Mouse (Mus musculus): ENCODE data around the gene Tmem87a. TPM values are rescaled to one million over a fixed set of nuclear protein-coding genes. Genes with fewer than 3 reads are reported as not detected.

The Tmem87a gene
- polyA plus RNA-seq, 1 experiment from 2014 or later = 8.0 TPM

DNA sequence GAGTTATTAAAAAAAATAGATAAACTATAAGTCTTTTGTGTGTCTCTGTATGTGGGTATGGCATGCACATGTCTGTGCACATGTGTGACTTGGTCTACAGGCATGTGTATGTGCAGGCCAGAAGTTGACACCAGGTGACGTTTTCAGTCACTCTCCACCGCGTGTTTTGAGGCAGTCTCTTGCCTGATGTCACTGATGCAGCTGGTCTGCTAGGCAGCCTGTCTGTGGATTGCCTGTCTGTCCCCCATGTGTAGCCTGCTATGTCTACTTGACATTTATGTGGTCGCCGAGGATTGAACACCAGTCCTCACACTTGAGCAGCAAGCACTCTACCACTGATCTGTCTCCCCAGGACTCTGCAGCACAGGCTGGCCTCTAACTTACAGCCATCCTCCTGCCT is 20.5 kb upstream of the Tmem87a start:
- Histone ChIP-seq H3K27me3 (replicated peaks; ENCODE audit: control insufficient read depth, insufficient read depth, low read length) (no peaks in the 10 kb centered on the region), H3K9me3 (ENCODE audit: control insufficient read depth) (no peaks in the 10 kb centered on the region), H3K4me3 (ENCODE audit: low read depth, low read length) (no peak overlapping the region), H3K4me2 (replicated peaks; ENCODE audit: low read depth) (no peak overlapping the region), H3K9ac (ENCODE audit: low read depth, low read length) (no peak overlapping the region), H3K4me1 (replicated peaks; ENCODE audit: control insufficient read depth, insufficient read depth, low read length) (no peaks in the 10 kb centered on the region), H3K27ac (ENCODE audit: low read depth, low read length) (no peak overlapping the region), H3K36me3 (ENCODE audit: control insufficient read depth, insufficient read depth) (peaks cover 14% of the 10 kb centered on the region; the same call in 1 of the 2 replicates)
- no peak for ATAC-seq
- WGBS = 82% methylated on average over 5 of the region's 5 CpGs
- no peak for TF ChIP-seq CTCF (IDR thresholded peaks at IDR 0.05; ENCODE audit: low read depth)

DNA sequence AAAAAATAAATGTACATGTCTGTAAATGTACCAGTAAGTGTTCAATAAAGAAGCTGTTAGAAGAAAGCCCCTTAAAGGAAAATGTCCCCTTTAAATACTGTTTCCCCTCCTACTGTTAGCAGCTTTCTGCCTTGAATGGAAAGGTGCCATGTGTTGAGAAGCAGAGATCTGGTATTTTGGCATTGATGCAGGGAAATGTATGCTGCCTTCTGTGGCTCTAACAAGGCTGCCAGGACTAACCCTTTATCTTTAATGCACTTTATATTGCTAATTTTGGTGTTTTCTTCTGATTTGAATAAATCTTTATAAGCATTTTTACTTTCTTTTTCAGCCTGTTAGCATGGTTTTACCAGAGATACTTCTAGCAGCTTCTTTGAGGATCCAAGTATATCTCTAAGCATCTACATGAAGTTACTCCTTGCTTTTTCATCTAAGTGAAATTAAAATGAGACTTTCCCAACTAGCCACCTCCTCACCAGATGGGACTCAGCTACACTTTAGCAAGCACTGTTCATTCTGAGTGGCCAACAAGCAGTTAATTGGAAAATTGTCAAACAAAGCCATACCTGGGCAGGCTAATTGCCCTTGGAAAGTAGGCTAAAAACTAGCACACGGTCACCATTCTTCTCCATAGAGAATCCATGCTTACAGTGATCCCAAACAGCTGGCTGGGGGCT is 11.0 kb upstream of the Tmem87a start:
- ATAC-seq = no peak
- no peaks in the 10 kb centered on the region for H3K36me3 ChIP-seq (ENCODE audit: control insufficient read depth, insufficient read depth)
- 68% methylated on average over 1 of the region's 1 CpGs for WGBS

DNA sequence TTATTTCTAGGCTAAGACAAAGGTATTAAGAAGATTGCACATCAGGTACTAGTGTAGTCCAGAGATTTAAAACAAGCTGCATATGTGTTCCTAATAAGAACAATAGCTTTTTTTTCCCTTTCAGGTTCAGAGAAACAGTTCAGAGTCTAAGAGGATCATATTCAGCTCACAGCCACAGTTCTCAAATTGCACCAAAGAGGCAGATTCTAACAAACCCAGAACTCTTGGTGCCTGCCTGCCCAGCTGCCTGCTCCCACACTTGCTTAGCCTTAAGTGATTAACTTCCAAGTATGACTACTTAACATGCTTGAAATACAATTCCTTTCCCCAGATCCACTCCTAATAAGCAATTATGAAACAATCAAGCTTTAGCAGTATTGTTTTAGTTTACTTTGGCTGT is 10.2 kb upstream of the Tmem87a start:
- no peak for ATAC-seq

More for the DNA sequence above, 11.0 kb upstream of the Tmem87a start:
- H3K4me1 ChIP-seq (replicated peaks; ENCODE audit: control insufficient read depth, insufficient read depth, low read length) = no peaks in the 10 kb centered on the region
- TF ChIP-seq CTCF (IDR thresholded peaks at IDR 0.05; ENCODE audit: low read depth) = no peak
- H3K27ac ChIP-seq (ENCODE audit: low read depth, low read length) = no peak overlapping the region
- no peak overlapping the region for H3K4me2 ChIP-seq (replicated peaks; ENCODE audit: low read depth)
- no peaks in the 10 kb centered on the region for H3K9me3 ChIP-seq (ENCODE audit: control insufficient read depth)
- no peak overlapping the region for H3K9ac ChIP-seq (ENCODE audit: low read depth, low read length)
- H3K27me3 ChIP-seq (replicated peaks; ENCODE audit: control insufficient read depth, insufficient read depth, low read length) = no peaks in the 10 kb centered on the region
- no peak overlapping the region for H3K4me3 ChIP-seq (ENCODE audit: low read depth, low read length)

DNA sequence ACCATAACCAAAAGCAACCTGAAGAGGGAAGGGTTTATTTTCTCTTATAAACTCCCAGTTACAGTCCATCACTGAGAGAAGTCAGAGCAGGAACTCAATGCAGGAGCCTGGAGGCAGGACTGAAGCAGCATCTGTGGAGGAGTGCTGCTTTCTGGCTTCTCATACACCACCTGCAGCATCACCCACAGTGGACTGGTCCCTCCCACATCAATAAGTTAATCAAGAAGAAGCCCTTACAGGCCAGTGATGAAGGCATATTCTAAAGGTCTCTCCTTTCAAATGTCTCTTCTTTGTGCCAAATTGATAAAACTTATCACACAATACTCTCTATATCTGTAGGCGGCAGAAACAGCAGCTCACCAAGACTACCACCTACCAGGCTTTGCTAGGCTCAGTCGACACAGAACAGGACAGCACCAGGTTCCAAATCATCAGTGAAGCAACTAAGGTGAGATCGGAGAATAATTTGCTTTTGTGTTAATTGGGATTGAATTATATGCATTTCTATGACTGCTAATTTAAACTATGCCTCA is 7.2 kb upstream of the Tmem87a start:
- Histone ChIP-seq H3K4me3 (ENCODE audit: low read depth, low read length) (no peak overlapping the region), H3K9ac (ENCODE audit: low read depth, low read length) (no peak overlapping the region), H3K27me3 (replicated peaks; ENCODE audit: control insufficient read depth, insufficient read depth, low read length) (no peaks in the 10 kb centered on the region), H3K27ac (ENCODE audit: low read depth, low read length) (no peak overlapping the region), H3K4me2 (replicated peaks; ENCODE audit: low read depth) (no peak overlapping the region), H3K4me1 (replicated peaks; ENCODE audit: control insufficient read depth, insufficient read depth, low read length) (no peaks in the 10 kb centered on the region), H3K9me3 (ENCODE audit: control insufficient read depth) (no peaks in the 10 kb centered on the region), H3K36me3 (ENCODE audit: control insufficient read depth, insufficient read depth) (no peaks in the 10 kb centered on the region)
- no peak for ATAC-seq
- WGBS = 89% methylated on average over 3 of the region's 3 CpGs
- no peak for TF ChIP-seq CTCF (IDR thresholded peaks at IDR 0.05; ENCODE audit: low read depth)

More for the DNA sequence above, 10.2 kb upstream of the Tmem87a start:
- no peak overlapping the region for H3K4me3 ChIP-seq (ENCODE audit: low read depth, low read length)
- H3K9me3 ChIP-seq (ENCODE audit: control insufficient read depth) = no peaks in the 10 kb centered on the region
- H3K27ac ChIP-seq (ENCODE audit: low read depth, low read length) = no peak overlapping the region
- no peaks in the 10 kb centered on the region for H3K27me3 ChIP-seq (replicated peaks; ENCODE audit: control insufficient read depth, insufficient read depth, low read length)
- no peak for TF ChIP-seq CTCF (IDR thresholded peaks at IDR 0.05; ENCODE audit: low read depth)
- no peak overlapping the region for H3K4me2 ChIP-seq (replicated peaks; ENCODE audit: low read depth)
- H3K4me1 ChIP-seq (replicated peaks; ENCODE audit: control insufficient read depth, insufficient read depth, low read length) = no peaks in the 10 kb centered on the region
- no peaks in the 10 kb centered on the region for H3K36me3 ChIP-seq (ENCODE audit: control insufficient read depth, insufficient read depth)
- H3K9ac ChIP-seq (ENCODE audit: low read depth, low read length) = no peak overlapping the region

DNA sequence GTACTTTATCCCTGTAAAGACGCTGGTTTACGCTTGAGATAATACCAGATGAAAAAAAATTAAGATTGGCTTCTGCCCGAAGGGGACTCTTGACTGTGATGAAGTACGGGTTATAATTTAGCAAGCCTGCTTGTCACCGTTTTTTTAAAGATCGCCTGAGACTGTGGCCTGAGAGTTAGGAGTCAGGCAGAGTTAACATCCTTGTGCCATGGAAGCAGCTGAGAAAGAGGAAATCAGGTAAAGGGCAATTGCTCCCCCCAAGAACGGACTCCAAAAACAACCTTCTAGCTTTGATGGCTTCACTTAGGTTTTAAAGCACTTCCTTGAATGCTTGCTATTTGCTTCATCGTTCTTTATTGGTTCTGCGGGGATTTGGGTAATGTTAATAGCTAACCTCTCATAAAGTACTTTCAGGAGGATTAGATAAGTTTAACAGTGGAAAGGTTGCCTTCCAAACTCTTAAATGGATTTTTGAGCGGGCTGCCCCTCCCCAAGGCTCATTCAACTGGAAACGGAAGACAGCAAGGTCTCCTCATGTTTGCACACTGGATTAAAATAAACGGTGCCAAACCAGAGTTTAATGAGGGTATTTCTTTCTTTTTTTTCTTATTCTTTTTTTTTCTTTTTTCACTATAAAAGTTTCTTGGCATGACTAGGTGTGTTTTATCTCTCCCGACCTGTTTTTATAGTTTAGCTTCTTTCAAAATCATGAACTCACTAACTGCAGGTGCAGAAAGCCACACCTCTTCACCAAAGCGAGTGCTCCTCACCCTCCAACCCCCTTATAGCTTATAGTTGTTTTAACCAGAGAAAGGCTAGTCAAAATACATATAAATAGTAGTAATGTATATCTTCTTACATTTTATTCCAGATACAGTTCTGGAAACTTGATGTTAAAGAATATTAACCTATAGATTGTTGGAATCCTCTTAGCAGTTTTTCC is 1.2 kb upstream of the Tmem87a start:
- Histone ChIP-seq H3K4me2 (replicated peaks; ENCODE audit: low read depth) (peak overlapping the region; percentile 90), H3K9ac (ENCODE audit: low read depth, low read length) (peak overlapping the region; percentile 85), H3K27me3 (replicated peaks; ENCODE audit: control insufficient read depth, insufficient read depth, low read length) (no peaks in the 10 kb centered on the region), H3K27ac (ENCODE audit: low read depth, low read length) (peak overlapping the region; percentile 97), H3K4me3 (ENCODE audit: low read depth, low read length) (peak overlapping the region; percentile 95), H3K9me3 (ENCODE audit: control insufficient read depth) (no peaks in the 10 kb centered on the region), H3K36me3 (ENCODE audit: control insufficient read depth, insufficient read depth) (peaks cover 6% of the 10 kb centered on the region; the same call in 1 of the 2 replicates), H3K4me1 (replicated peaks; ENCODE audit: control insufficient read depth, insufficient read depth, low read length) (0 out of 2 replicates have a peak, but pooled peaks cover 4% of the 10 kb centered on the region)
- TF ChIP-seq CTCF (IDR thresholded peaks at IDR 0.05; ENCODE audit: low read depth) = no peak
- ATAC-seq = no peak
- 11% methylated on average over 14 of the region's 14 CpGs for WGBS

DNA sequence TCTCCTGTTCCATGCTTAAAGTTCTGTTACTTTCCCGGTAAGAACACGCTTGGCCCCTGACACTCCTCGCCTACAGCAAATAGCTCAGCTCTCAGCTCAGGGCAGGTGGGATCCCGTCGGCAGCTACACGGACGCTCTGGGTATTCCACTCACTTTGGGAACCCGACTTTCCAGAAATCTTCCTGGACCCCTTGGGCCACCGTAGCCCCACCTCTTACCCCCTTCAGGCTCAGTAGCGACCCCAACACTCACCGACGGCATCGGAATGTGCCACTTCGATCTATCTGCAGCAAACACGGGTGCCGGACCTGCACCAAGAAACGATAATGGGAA is 294 bp downstream of the Tmem87a start, which contains the start of gene Ganc:
Ganc (plus strand) TSS at position 244 of the 333 bp plus-strand sequence.
- under 1% methylated on average over 17 of the region's 17 CpGs for WGBS
- peak within 1 kb of the TSS; percentile 85 for H3K9ac ChIP-seq (ENCODE audit: low read depth, low read length)
- H3K4me2 ChIP-seq (replicated peaks; ENCODE audit: low read depth) = peak within 1 kb of the TSS; percentile 90

More for the DNA sequence above, 294 bp downstream of the Tmem87a start, which contains the start of gene Ganc:
- TF ChIP-seq CTCF (IDR thresholded peaks at IDR 0.05; ENCODE audit: low read depth) = peak; percentile 26
- no peaks in the 10 kb centered on the region for H3K27me3 ChIP-seq (replicated peaks; ENCODE audit: control insufficient read depth, insufficient read depth, low read length)
- H3K36me3 ChIP-seq (ENCODE audit: control insufficient read depth, insufficient read depth) = peaks cover 6% of the 10 kb centered on the region; the same call in 1 of the 2 replicates
- ATAC-seq = peak; percentile 44; the same call in 1 of the 2 replicates
- no peaks in the 10 kb centered on the region for H3K9me3 ChIP-seq (ENCODE audit: control insufficient read depth)
- H3K4me1 ChIP-seq (replicated peaks; ENCODE audit: control insufficient read depth, insufficient read depth, low read length) = 0 out of 2 replicates have a peak, but pooled peaks cover 4% of the 10 kb centered on the region
- H3K4me3 ChIP-seq (ENCODE audit: low read depth, low read length) = peak within 1 kb of the TSS; percentile 95
- H3K27ac ChIP-seq (ENCODE audit: low read depth, low read length) = peak within 1 kb of the TSS; percentile 97
